Mouse (Mus musculus) bone marrow macrophage, adult 2 months (primary cell): Measurements from ENCODE around the gene Nr1h2.

Experiments used
- CTCF ChIP-seq: IDR thresholded peaks from 2 replicates; pipeline ENCODE4 v1.5.1; 2012; ENCODE audit warnings: low read depth, mild to moderate bottlenecking, low read length, moderate library complexity
- POLR2A ChIP-seq: IDR thresholded peaks from 2 replicates; pipeline ENCODE4 v1.6.1; 2012; ENCODE audit warnings: mild to moderate bottlenecking, low read depth, low read length, borderline replicate concordance

DNA sequence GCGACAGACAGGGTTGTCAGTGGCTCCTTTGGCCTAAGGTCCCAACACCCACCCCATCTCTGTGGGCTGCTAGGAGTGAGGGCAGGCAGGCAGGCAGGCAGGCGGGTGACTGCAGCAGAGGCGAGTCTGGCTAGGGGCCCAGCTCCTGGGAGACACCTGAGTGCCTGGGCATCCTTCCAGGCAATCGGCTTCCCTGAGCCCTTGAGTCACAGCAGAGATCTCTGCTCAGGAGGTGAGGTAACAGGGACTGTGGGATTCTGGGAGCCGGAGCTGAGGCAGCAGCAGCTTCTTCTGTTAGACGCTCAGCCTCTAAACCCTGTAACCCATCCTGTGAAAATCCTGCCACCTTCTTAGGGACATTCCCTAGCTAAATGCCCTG is 17.2 kb downstream of the Nr1h2 start:
- TF ChIP-seq CTCF, result no peak
- no peak for TF ChIP-seq POLR2A
